Mouse (Mus musculus): ENCODE measurements at regions not wholly inside any gene's neighbourhood (a gene's known extent, or its start where the extent isn't known, plus 50 kb on each side); places are given as distances from the start of the nearest gene placed in this dataset.

- TF ChIP-seq MAFK (IDR thresholded peaks at IDR 0.05; ENCODE audit: insufficient read depth, low read depth, low read length), result no peak
- TF ChIP-seq CHD2 (IDR thresholded peaks at IDR 0.05; ENCODE audit: low read depth, low read length), result no peak
- no peak for TF ChIP-seq ZNF384 (IDR thresholded peaks at IDR 0.05; ENCODE audit: low read depth, low read length)
- TF ChIP-seq ZC3H11A (IDR thresholded peaks at IDR 0.05; ENCODE audit: borderline replicate concordance, low read depth, low read length), result no peak
- no peak for TF ChIP-seq HCFC1 (IDR thresholded peaks at IDR 0.05; ENCODE audit: borderline replicate concordance, insufficient read depth, low read length)
These were observed 81.0 kb upstream of the Cdk6 start for GRCm38 (mm10) chr5:3260289-3260688.
